ENCODE assay signal across 16 mouse cellular contexts in genomic region chr12:72310818-72311217, GRCm38 (mm10).
"Had no signal": no experiment of that assay in that cellular context is flagged by ENCODE, and none has a peak within 500 bp of the region (broad histone marks: within the 10 kb centered on the region; RNA-seq: fewer than 3 reads in every experiment).

No protein-coding gene starts in this region.

- DNase-seq: retina, postnatal 1 day; right cerebral cortex, adult 18-20 months; right cerebral cortex, postnatal 14 days; right cerebral cortex, postnatal 25 days; right cerebral cortex, postnatal 4 days; spleen, adult 18-20 months; thymus, adult 18-20 months; thymus, adult 2 months; thymus, postnatal 14 days; thymus, postnatal 25 days; thymus, postnatal 36 days; thymus, postnatal 4 days had no signal

- H3K27ac ChIP-seq: neural tube, embryonic 13.5 days; neural tube, embryonic 15.5 days; stomach, embryonic 15.5 days; stomach, postnatal 0 days had no signal

- H3K4me3 ChIP-seq: neural tube, embryonic 13.5 days; neural tube, embryonic 15.5 days; stomach, embryonic 15.5 days had no signal
